Mouse (Mus musculus): ENCODE measurements around the gene Ankrd28.

The Ankrd28 gene

DNA sequence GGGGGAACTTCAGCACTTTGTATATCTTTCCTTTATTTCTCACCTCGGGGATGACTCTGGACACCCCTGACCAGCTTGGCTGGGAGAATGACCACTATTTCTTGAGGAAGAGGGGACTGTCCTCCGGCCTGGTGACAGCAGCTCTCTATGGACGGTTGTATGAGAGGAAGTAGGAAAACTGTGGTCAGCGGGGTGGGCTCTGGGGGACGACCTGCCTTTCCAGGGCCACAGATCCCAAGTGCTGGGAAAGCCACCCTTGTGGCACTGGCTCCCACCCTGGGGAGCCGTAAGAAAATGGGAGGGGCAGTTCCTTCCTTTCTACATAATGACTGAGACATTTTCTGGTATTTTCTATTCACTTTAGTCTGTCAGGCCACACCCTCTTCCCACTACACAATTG is 162.7 kb downstream of the Ankrd28 start:
- CTCF ChIA-PET: no interaction called here

DNA sequence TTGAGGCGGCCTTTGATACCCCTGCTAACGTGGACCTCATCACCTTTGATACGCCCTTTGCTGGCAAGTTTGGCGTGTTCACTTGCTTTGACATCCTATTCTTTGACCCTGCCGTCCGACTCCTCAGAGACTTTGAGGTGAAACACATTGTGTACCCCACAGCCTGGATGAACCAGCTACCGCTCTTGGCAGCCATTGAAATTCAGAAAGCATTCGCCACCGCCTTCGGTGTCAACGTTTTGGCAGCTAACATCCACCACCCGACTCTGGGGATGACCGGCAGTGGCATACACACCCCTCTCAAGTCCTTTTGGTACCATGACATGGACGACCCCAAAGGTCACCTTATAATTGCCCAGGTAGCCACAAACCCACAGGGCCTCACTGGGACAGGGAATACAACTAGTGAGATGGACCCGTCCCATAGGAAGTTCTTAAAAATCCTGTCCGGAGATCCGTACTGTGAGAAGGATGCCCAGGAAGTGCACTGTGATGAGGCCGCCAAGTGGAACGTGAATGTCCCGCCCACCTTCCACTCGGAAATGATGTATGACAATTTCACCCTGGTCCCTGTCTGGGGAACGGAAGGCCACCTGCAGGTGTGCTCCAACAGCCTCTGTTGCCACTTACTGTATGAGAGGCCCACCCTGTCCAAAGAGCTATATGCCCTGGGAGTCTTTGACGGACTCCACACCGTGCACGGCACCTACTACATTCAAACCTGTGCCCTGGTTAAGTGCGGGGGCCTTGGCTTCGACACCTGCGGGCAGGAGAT is 163.3 kb downstream of the Ankrd28 start:
- CTCF ChIA-PET: no interaction called here

- CTCF ChIA-PET: no interaction called here
These were observed 164.9 kb downstream of the Ankrd28 start for GRCm38 (mm10) chr14:31665566-31665940.

DNA sequence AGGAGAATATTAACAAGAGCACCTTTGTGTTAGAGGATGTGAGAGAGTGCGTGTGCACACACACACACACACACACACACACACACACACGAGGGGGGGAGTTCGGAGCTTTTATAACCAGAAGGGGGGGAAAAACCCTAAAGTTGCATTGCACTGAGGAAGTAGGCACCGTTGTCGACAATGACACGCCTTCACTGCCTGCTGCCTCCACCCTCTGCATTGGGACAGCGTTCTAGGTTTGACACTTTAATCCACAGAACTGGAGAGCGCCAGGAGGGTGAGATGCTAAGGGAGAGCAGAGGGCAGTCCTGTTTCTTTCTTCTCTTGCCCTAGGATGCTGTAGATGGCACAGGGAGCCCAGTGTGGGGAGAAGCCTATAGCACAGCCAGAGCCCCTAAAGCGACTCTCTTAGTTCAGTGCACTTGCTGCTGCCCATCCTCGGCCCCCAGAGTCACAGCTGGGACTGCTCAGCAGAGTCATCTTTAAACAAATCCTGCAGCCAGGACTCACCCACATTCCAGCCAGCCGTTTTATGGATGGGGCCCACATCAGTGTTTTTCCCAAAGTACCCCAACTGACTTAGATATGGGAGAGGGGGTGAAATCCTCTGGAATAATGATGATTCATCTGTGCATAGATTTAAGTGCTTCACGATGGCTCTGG is 165.4 kb downstream of the Ankrd28 start:
- CTCF ChIA-PET: interaction anchor here (0.6 to 0.7 kb wide), 2 partner anchors 18 to 994 kb away, joined by 4 to 11 read pairs; no protein-coding TSS in a partner anchor

- CTCF ChIA-PET: interaction anchor here (0.5 to 0.8 kb wide), 3 partner anchors 21 to 993 kb away, joined by 3 to 11 read pairs (median 3); no protein-coding TSS in a partner anchor
These were observed 166.2 kb downstream of the Ankrd28 start for GRCm38 (mm10) chr14:31664100-31664902.

DNA sequence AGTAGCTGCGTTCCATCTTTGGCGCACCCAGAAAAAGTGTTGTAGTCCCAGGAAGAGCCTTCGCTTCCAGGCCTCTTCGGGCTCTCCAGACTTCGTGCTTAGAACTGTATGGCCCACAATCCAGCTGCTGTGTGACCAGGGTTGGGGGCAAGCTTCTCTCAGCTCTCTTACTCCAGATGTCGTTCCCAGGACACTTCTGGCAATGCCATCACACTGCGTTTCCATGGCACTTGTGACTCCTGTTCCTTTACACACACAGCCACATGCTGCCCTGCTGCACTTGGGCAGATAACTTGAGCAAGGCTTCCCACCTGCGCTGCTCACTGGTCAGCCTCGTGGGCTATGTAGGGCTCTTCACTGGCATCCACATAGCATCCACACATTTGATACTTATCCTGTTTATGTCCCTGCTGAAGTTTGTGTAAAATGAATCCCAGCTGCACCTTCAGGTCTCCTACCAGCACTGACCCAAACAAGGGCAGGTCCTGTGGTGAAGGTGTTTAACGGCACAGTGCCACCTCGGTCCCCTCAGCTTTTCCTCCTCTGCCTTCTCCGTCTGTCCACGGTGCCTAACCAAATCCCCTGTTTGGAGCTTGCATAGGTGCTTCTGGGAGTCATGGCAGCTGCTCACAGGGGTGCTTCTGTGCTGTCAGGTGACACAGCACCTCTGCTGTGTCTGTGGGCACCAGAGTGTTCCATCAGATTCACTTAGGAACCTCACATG is 166.9 kb downstream of the Ankrd28 start:
- CTCF ChIA-PET: interaction anchor here (0.5 to 0.8 kb wide), 2 partner anchors 20 to 93 kb away, joined by 3 read pairs; no protein-coding TSS in a partner anchor

- CTCF ChIA-PET: interaction anchor here (0.9 to 1.2 kb wide), 2 partner anchors 28 to 118 kb away, joined by 3 to 8 read pairs; no protein-coding TSS in a partner anchor
These were observed 167.8 kb downstream of the Ankrd28 start for GRCm38 (mm10) chr14:31662555-31663211.

DNA sequence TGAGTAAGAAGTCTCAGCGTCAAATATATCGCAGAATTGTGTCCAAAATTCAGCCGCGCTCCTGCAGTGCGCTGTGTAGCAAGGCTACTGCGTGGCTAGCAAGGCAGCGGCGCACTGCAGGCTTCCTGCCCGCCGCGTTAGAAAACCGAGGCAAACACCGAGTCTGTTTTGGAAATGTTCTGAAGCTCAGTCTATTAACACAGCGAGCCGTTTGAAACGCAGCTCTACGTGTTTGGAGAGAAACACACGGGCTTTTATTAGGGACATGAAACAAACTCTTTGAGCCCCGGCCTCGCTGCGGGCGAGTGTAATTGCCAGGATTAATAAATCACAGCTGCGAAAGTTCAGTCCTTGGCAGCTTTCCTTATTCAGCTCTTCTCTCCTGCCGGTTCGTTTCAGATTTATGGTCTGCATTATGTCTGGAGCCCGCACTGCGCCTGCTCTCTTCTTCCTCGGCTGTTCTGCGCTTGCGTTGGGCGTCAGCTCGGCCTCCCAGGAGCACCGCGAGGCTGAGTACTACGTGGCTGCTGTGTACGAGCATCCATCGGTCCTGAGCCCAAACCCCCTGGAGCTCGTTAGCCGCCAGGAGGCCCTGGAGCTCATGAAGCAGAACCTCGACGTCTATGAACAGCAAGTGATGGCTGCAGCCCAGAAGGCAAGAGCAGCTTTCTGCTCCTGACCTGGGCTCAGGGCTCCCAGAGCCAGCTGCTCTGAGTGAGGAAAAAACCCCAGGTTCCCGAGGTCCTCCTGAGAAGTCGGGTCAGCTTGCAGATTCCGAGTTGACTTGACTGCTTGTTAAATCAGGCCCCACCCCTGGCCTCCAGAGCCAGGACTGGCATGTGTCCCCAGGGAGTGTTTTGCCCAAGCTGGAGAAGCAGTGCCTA is 168.5 kb downstream of the Ankrd28 start:
- CTCF ChIA-PET: interaction anchor here (0.9 to 1.2 kb wide), 2 partner anchors 29 to 119 kb away, joined by 3 to 8 read pairs; no protein-coding TSS in a partner anchor

- CTCF ChIA-PET: interaction anchor here (0.5 to 1.7 kb wide), 6 partner anchors 11 to 124 kb away, joined by 3 to 6 read pairs (median 4); no protein-coding TSS in a partner anchor
These were observed 169.9 kb downstream of the Ankrd28 start for GRCm38 (mm10) chr14:31660312-31661093.

GRCm38 (mm10) chr14:31659501-31660181 is 170.8 kb downstream of the Ankrd28 start:
- CTCF ChIA-PET: interaction anchor here (0.6 to 1.7 kb wide), 8 partner anchors 12 to 135 kb away, joined by 3 to 4 read pairs (median 4); no protein-coding TSS in a partner anchor

GRCm38 (mm10) chr14:31658126-31658680 is 172.2 kb downstream of the Ankrd28 start:
- CTCF ChIA-PET: interaction anchor here (0.6 to 1.3 kb wide), 4 partner anchors 15 to 130 kb away, joined by 3 to 9 read pairs (median 7); no protein-coding TSS in a partner anchor

GRCm38 (mm10) chr14:31656857-31657645 is 173.4 kb downstream of the Ankrd28 start:
- CTCF ChIA-PET: interaction anchor here (0.6 to 1.9 kb wide), 4 partner anchors 36 to 138 kb away, joined by 4 to 7 read pairs (median 5); no protein-coding TSS in a partner anchor

DNA sequence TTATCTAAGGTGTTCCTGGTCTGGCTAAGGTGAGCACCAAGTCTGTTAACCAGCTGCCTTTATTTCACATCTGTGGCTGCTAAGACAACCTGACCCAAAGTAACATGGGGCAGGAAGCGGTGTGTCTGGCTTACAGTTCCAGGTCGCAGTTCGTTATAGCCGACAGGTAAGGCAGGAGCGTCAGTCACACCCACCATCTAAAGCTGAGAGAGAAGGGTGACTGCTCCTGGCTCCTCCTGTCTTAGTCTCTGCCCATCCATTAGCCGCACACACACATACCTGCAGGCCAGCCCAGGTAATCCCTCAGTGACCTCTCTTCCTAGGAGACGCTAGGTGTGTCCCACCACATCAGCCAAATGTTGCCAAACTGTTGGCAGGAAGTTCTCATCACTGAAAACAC is 174.1 kb downstream of the Ankrd28 start:
- CTCF ChIA-PET: interaction anchor here (0.6 to 1.9 kb wide), 5 partner anchors 17 to 402 kb away, joined by 3 to 7 read pairs (median 4); no protein-coding TSS in a partner anchor

DNA sequence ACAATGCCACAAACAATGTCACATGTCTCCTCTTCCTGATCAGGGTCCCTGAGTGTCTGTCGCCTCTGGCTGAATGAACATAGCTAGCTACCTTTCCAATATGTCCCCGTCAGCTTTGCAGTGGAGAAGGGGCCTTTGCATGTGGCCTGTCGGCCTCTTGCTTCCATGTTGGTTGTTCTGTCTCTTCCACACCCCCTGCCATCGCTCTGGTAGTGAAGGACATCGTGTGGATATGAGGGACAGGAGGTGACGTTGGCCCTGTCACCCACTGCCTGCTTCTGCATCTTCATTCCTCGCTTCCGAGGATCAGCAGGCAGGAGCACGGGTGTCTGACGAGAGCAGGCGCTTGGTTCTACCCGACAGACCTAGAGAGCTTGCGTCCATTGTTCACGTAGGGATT is 175.0 kb downstream of the Ankrd28 start:
- CTCF ChIA-PET: interaction anchor here (1.0 to 1.9 kb wide), 2 partner anchors 135 to 139 kb away, joined by 3 to 7 read pairs; no protein-coding TSS in a partner anchor

DNA sequence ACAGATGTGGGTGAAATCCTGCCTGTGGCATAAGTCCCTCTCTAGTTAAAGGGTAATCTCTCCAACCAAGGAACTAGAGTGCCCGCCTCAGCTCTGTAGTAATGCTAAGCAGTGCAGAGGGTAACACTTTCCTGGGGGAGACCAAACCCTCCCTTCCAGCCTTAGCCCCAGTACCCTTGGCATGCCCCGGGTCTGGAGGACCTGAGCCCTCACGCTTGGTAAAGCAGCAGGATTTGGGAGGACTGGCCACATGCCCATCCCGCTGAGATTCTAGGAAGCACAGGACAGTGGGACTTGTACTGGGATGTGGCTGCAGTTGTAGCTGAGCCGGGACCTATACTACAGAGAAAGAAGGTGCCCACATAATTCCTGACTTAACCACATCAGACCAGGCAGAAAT is 175.6 kb downstream of the Ankrd28 start:
- CTCF ChIA-PET: interaction anchor here (1.0 kb wide), 1 partner anchor 140 kb away, joined by 3 read pairs; no protein-coding TSS in a partner anchor

Data from spleen, embryonic (tissue).